Mouse (Mus musculus): ENCODE results near the gene Mast4.

DNA sequence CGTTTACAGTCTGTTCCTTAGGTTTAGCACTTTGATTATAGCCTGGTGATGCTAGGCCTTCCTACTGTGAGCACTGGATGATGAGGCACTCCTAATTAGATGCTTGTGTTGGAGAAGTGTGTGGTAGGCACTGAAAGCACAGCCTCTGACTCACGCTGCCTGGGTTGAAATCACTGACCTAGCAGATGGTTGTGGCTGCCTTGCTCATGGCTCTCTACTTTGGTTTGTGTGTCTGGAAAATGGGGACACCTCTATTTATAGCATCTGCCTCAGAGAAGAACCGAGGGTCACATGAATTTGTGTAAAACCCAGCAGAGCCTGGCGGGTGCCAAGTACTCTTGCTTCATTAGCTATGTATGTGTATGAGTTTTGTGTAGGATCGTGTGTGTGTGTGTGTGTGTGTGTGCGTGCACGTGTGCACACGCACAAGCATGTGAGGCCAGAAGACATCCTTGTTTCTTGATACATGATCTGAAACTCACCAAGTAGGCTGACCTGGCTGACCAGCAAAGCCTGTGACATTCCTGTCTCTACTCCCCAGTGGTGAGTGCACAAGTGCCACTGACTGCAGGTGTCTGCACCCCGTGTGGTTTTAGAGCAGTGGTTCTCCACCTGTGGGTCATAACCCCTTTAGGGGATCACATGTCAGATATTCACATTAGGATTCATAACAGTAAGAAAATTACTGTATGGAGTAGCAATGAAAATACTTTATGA lies 588.5 kb downstream of the Mast4 start:
- TF ChIP-seq CTCF (IDR thresholded peaks at IDR 0.05; ENCODE audit: borderline replicate concordance, control insufficient read depth, extremely low read depth, insufficient read depth, low read length, poor library complexity) = no peak
- TF ChIP-seq POLR2A (IDR thresholded peaks at IDR 0.05; ENCODE audit: control insufficient read depth, extremely low read depth, insufficient read depth, low read length, poor library complexity) = no peak

All from thymus, adult 2 months (tissue).